Mouse (Mus musculus) hindbrain, embryonic 12.5 days (tissue): ENCODE measurements around the gene 3110082I17Rik. TPM values are rescaled to one million over a fixed set of nuclear protein-coding genes. Genes with fewer than 3 reads are reported as not detected.

ENCODE experiments used
- ATAC-seq: fragments of 200-750 bp; cut with Nextera tagmentation; 2 replicates; pipeline ENCODE4 v1.8.0; 2017; ENCODE audit warnings: moderate TSS enrichment; ENCODE audit not compliant: low FRiP score
- H3K27ac ChIP-seq: fragments of 300-500 bp; sonication (generic); 2 replicates; pipeline ENCODE4 v1.5.1; 2016; ENCODE audit warnings: mild to moderate bottlenecking
- H3K27me3 ChIP-seq: fragments of 300-500 bp; sonication (generic); 2 replicates; pipeline ENCODE4 v1.6.1; 2016; ENCODE audit warnings: mild to moderate bottlenecking
- H3K36me3 ChIP-seq: fragments of 300-500 bp; sonication (generic); 2 replicates; pipeline ENCODE4 v1.6.1; 2016; ENCODE audit warnings: mild to moderate bottlenecking
- H3K4me1 ChIP-seq: fragments of 300-500 bp; sonication (generic); 2 replicates; pipeline ENCODE4 v1.6.1; 2016
- H3K4me2 ChIP-seq: fragments of 300-500 bp; sonication (generic); replicated peaks from 2 replicates; pipeline ENCODE4 v1.6.1; 2016; ENCODE audit warnings: mild to moderate bottlenecking
- H3K4me3 ChIP-seq: fragments of 300-500 bp; sonication (generic); 2 replicates; pipeline ENCODE4 v1.5.1; 2016; ENCODE audit warnings: mild to moderate bottlenecking
- H3K9ac ChIP-seq: fragments of 300-500 bp; sonication (generic); 2 replicates; pipeline ENCODE4 v1.6.1; 2016; ENCODE audit warnings: mild to moderate bottlenecking, moderate library complexity
- H3K9me3 ChIP-seq: fragments of 300-500 bp; sonication (generic); replicated peaks from 2 replicates; pipeline ENCODE4 v1.6.1; 2016; ENCODE audit warnings: mild to moderate bottlenecking
- WGBS: fragments of 180-500 bp; shearing (Covaris S2); methylation state at CpG from one replicate; pipeline ENCODE4 v1.1.7; 2016; 5-methylcytosine and 5-hydroxymethylcytosine counted together
- microRNA counts: library from miRNA; unstranded; fragments of <30 nt; microRNA quantifications from one replicate; lab custom pipeline; 2017
- microRNA-seq: library from miRNA; unstranded; fragments of <30 nt; microRNA quantifications from one replicate; pipeline ENCODE4, GENCODE M21; 2017
- polyA plus RNA-seq: library from polyadenylated mRNA; unstranded; fragments of >200 nt; fragmentation: Nextera tagmentation; extraction: Ambion mirVana; gene quantifications from 2 replicates; pipeline ENCODE4 v1.2.1, GENCODE M21; 2016

The 3110082I17Rik gene
- polyA plus RNA-seq, 1 experiment from 2014 or later = 26.3 TPM

DNA sequence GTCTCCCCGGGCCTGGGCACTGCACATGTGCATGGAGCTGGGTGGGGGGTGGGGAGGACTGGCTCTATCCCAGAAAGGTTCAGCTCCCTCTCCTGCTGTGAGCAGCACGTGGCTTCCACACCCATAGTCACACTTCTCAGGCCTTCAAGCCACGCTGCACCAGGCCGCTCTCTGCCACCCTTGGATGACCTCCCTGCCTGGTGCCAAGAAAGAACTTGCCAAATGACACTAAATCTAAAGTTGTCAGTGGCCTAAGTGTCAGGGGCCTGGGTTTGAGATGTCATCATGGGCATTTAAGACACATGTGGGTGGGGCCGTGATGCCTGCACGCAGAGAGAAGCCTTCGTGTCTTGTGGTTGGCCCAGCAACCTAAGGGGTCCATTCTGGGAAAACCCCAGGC lies 139.9 kb downstream of the 3110082I17Rik start:
- peaks cover 27% of the 10 kb centered on the region for H3K27me3 ChIP-seq
- ATAC-seq = no peak
- H3K4me3 ChIP-seq = no peak overlapping the region
- no peak overlapping the region for H3K9ac ChIP-seq
- H3K9me3 ChIP-seq = no peaks in the 10 kb centered on the region
- no peaks in the 10 kb centered on the region for H3K36me3 ChIP-seq
- peaks cover 15% of the 10 kb centered on the region for H3K4me1 ChIP-seq
- H3K27ac ChIP-seq = no peak overlapping the region
- H3K4me2 ChIP-seq = no peak overlapping the region
- 84% methylated on average over 7 of the region's 7 CpGs for WGBS

- no peak overlapping the region for H3K27ac ChIP-seq
- H3K9ac ChIP-seq = no peak overlapping the region
- H3K27me3 ChIP-seq = peaks cover 5% of the 10 kb centered on the region
- H3K4me2 ChIP-seq = no peak overlapping the region
- no peaks in the 10 kb centered on the region for H3K36me3 ChIP-seq
- ATAC-seq = no peak
- H3K4me1 ChIP-seq = no peaks in the 10 kb centered on the region
- no peaks in the 10 kb centered on the region for H3K9me3 ChIP-seq
- H3K4me3 ChIP-seq = no peak overlapping the region
- 64% methylated on average over 21 of the region's 21 CpGs for WGBS
These were observed 142.4 kb downstream of the 3110082I17Rik start for GRCm38 (mm10) chr5:139317751-139318504.

DNA sequence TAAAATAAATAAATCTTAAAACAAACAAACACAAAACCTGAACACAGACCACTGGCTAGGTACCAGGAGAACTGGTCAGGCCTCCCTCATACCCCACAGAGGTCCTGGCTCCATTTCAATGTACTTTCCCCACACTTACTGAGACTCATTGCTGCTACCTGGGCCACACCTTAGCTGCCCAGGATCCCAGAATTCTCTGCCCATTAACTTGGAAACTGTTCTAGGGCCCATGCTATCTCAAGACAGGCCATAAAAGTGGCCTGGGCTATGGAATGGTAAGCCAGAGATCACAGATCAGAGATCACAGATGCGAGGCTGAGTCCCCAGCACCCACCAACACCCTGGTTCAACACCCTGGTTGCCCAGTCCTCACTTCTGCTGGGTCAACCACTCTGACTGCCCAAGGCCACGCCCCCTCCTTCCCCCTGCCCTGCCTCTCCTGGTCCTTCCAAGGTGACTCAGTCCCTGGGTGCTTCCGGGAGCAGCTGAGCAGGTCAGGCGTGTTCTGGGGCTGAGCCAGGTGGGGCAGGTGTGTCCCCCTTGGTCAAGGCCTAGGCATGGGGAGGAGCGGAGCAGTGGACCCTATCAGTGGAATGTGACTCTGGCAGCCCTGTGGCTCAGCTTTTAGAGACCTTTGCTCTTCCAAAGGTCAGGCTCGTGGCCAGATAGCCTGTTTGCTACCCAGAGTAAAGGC lies 143.2 kb downstream of the 3110082I17Rik start:
- H3K9ac ChIP-seq = no peak overlapping the region
- H3K4me3 ChIP-seq = no peak overlapping the region
- no peaks in the 10 kb centered on the region for H3K4me1 ChIP-seq
- H3K36me3 ChIP-seq = no peaks in the 10 kb centered on the region
- WGBS = 71% methylated on average over 6 of the region's 6 CpGs
- H3K4me2 ChIP-seq = no peak overlapping the region
- H3K9me3 ChIP-seq = no peaks in the 10 kb centered on the region
- H3K27me3 ChIP-seq = no peaks in the 10 kb centered on the region
- ATAC-seq = no peak
- no peak overlapping the region for H3K27ac ChIP-seq

DNA sequence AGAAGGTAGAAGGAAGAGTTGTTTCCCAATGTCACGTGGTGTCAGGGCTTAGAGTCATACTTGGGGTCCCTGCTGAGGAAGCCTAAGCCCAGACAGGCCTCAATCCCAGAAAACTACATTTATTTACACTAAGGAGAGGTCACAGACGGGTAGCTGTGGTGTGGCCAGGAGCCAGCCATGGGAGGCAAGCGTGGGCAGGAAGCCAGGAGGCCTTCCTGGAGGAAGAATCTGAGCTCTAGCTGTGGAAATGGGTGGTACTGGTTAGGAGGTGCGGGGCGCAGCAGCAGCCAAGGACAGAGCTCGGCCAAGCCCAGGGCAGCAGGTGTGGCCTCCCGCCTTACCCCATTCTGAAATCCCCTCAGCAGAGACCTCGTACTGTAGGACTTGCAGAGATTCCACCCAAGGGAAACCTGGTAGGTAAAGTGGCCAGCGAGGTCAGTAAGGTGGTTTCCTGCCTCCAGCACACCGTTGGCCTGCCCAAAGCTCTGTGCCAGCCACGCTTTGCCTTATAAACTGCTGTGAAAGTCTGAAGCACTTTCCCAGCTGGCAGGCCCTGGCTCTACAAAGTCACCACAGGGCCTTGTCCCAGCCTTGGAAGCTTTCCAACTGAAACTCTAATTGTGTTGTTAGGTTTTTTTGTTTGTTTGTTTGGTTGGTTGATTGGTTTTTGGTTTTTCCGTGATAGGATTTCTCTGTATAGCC lies 145.2 kb downstream of the 3110082I17Rik start:
- no peak for ATAC-seq
- Histone ChIP-seq H3K27ac (no peak overlapping the region), H3K36me3 (no peaks in the 10 kb centered on the region), H3K4me2 (no peak overlapping the region), H3K9ac (no peak overlapping the region), H3K4me3 (no peak overlapping the region), H3K27me3 (no peaks in the 10 kb centered on the region), H3K4me1 (no peaks in the 10 kb centered on the region), H3K9me3 (no peaks in the 10 kb centered on the region)
- 90% methylated on average over 12 of the region's 12 CpGs for WGBS

DNA sequence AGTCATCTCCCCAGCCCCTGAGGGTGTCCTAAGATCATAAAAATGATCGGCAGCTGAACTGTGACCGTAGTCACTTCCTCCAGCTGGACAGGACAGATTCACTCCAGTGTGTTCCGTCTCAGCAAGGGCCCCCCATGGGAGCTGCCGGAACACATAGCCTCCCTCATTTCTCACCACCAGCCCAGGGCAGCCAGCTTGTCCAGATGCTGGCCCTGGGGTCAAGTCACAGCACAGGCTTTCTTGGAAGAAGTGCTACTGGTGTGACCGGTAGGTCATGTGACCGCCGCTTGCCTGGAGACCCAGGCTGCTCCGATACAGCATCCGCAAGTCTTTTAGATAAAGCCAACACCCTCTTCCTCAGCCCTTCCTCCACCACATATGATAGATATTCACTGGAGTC lies 146.8 kb downstream of the 3110082I17Rik start:
- Histone ChIP-seq H3K36me3 (no peaks in the 10 kb centered on the region), H3K4me1 (no peaks in the 10 kb centered on the region), H3K27me3 (no peaks in the 10 kb centered on the region), H3K4me2 (no peak overlapping the region), H3K4me3 (no peak overlapping the region), H3K9me3 (no peaks in the 10 kb centered on the region), H3K9ac (no peak overlapping the region), H3K27ac (no peak overlapping the region)
- WGBS = 80% methylated on average over 9 of the region's 9 CpGs
- ATAC-seq = no peak

DNA sequence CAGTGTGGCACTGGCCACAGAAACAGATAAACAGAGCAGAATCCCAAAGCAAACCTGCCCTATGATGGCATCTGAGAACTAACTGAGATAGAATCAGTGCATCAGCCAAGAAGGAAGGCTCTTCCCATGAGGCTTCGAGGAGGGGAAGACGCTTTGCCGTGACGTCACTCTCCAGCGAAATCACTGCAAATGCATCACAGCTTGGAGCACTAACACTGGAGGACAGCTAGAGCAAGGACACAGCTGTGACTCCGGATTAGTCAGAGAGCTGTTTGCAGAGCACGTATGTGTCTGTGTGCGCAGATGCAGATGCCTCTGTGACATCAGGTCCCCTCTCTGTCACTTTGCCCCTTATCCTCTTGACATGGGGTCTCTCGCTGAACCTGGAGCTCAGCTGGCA lies 148.5 kb downstream of the 3110082I17Rik start:
- Histone ChIP-seq H3K4me2 (no peak overlapping the region), H3K36me3 (no peaks in the 10 kb centered on the region), H3K9me3 (no peaks in the 10 kb centered on the region), H3K4me1 (no peaks in the 10 kb centered on the region), H3K4me3 (no peak overlapping the region), H3K27me3 (no peaks in the 10 kb centered on the region), H3K27ac (no peak overlapping the region), H3K9ac (no peak overlapping the region)
- 85% methylated on average over 9 of the region's 9 CpGs for WGBS
- ATAC-seq = no peak

DNA sequence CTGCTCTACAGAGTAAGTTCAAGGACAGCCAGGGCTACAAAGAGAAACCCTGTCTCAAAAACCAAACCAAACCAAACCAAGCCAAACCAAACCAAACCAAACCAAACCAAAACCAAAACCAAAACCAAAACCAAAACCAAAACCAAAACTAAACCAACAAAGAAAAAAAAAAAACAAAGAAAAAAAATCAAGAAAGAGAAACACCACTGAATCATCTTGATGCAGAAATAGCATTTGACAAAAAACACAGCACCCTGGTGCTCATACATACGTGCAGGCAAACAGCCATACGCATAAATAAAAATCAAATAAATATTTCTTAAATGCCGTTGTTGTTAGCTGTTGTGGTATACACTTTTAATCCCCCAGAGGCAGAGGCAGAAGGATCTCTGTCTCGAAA lies 149.8 kb downstream of the 3110082I17Rik start:
- Histone ChIP-seq H3K4me2 (no peak overlapping the region), H3K27ac (no peak overlapping the region), H3K27me3 (no peaks in the 10 kb centered on the region), H3K9ac (no peak overlapping the region), H3K9me3 (no peaks in the 10 kb centered on the region), H3K4me3 (no peak overlapping the region), H3K36me3 (no peaks in the 10 kb centered on the region), H3K4me1 (no peaks in the 10 kb centered on the region)
- WGBS = 91% methylated on average over 4 of the region's 4 CpGs
- no peak for ATAC-seq

DNA sequence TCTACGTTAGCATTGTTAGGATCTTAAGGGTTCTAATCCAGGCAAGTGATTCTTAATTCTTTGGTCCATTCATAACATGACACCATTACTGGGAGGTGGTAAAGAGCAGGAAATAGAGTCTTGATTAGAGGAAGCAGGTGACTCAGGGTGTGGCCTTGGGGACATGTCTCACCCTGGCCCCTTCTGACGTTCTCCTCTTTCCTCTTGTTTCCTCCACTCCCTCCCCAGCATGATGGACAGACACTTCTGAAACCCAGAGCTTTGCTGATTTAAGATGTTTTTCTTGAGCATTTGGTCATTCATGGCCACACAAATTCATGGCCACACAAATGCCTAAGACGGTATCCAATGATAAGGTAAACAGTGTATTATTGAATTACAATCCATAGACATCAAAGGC lies 150.4 kb downstream of the 3110082I17Rik start:
- no peak for ATAC-seq
- no peak overlapping the region for H3K4me3 ChIP-seq

More for the DNA sequence above, 150.4 kb downstream of the 3110082I17Rik start:
- Histone ChIP-seq H3K36me3 (no peaks in the 10 kb centered on the region), H3K4me1 (no peaks in the 10 kb centered on the region), H3K9ac (no peak overlapping the region), H3K9me3 (no peaks in the 10 kb centered on the region), H3K27me3 (no peaks in the 10 kb centered on the region), H3K4me2 (no peak overlapping the region), H3K27ac (no peak overlapping the region)
- WGBS = 80% methylated on average over 3 of the region's 3 CpGs

MicroRNAs within 50 kb of the gene (microRNA counts, 519-probe panel; counts per million panel counts)
- microRNA mmu-miR-339-3p (lab: Ali Mortazavi, UCI) (470 counts per million, percentile 58 among the panel's probes with 10 or more counts), microRNA mmu-miR-339-5p (lab: Ali Mortazavi, UCI) (470 counts per million, percentile 58 among the panel's probes with 10 or more counts)

Small RNA genes within 50 kb of the gene (microRNA-seq; reads per million reads assigned to microRNA genes)
- 524 reads per million, percentile 67 among the genes with 10 or more reads in this experiment for gene Mir339

Other genes starting within 250 kb of the 3110082I17Rik start
- 123 and 126 TPM in 2 replicates for gene Get4, start 208.2 kb downstream of the 3110082I17Rik start, polyA plus RNA-seq
- 13.1 and 13.7 TPM in 2 replicates for gene Adap1, start 134.9 kb downstream of the 3110082I17Rik start, polyA plus RNA-seq
- 107 and 117 TPM in 2 replicates for gene Cox19, start 109.1 kb downstream of the 3110082I17Rik start, polyA plus RNA-seq
- 0.41 and 0.46 TPM in 2 replicates for gene Cyp2w1, start 107.9 kb downstream of the 3110082I17Rik start, polyA plus RNA-seq
- gene Gpr146, start 82.8 kb downstream of the 3110082I17Rik start, polyA plus RNA-seq = 1.8 and 2.4 TPM in 2 replicates
- 0.45 and 0.90 TPM in 2 replicates for gene C130050O18Rik, start 55.2 kb downstream of the 3110082I17Rik start, polyA plus RNA-seq
- 5.0 TPM in 2 replicates for gene Gper1, start 37.4 kb downstream of the 3110082I17Rik start, polyA plus RNA-seq
- 12.0 and 14.6 TPM in 2 replicates for gene Zfand2a, start 24.0 kb upstream of the 3110082I17Rik start, polyA plus RNA-seq
- 97.3 and 99.4 TPM in 2 replicates for gene Uncx, start 83.0 kb upstream of the 3110082I17Rik start, polyA plus RNA-seq